Mouse (Mus musculus): ENCODE data around the gene Adam8.

DNA sequence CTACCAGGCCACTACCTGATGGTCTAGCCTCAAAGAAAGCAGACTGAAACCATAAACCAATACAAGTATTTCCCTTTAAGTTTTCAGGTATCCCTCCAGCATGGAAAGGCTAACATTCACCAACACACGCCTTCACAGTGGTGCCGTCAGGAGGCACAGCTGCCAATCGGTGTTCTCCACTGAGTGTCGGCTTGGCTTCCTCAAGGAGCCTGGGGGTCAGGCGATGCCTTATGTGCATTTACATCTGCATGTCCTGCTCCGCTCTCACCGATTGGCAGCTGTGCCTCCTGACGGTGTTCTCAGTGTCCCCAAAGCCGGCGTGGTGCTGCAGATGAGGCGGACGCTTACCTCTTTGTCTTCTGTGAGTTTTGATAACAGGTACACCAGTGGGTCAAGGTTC lies 39.4 kb upstream of the Adam8 start:
- no peak for TF ChIP-seq EP300 (optimal IDR thresholded peaks at IDR 0.05)
- no peak for TF ChIP-seq CTCF (IDR thresholded peaks at IDR 0.05; ENCODE audit: low read depth)
